Mouse (Mus musculus) heart, adult 2 months (tissue): ENCODE data around the gene Gm17521. TPM values are rescaled to one million over a fixed set of nuclear protein-coding genes. Genes with fewer than 3 reads are reported as not detected.
"Not testable (repeated sequence)": the region's sequence is repeated elsewhere in the genome, so short reads cannot be mapped to it uniquely, and the experiment has no call there.

ENCODE experiments used
- DNase-seq, 2 experiments: peaks; one replicate each; pipeline ENCODE4 v3.0.0; 2021
- H3K27ac ChIP-seq: fragments of 200-600 bp; 2 replicates; pipeline ENCODE4 v1.8.1; 2022
- H3K27me3 ChIP-seq: fragments of 200-500 bp; 2 replicates; pipeline ENCODE4 v1.6.1; 2012; ENCODE audit warnings: mild to moderate bottlenecking, low read length, inconsistent platforms, mixed read lengths; ENCODE audit not compliant: control insufficient read depth, insufficient read depth
- H3K36me3 ChIP-seq: fragments of 200-500 bp; 2 replicates; pipeline ENCODE4 v1.6.1; 2012; ENCODE audit warnings: low read length, inconsistent platforms; ENCODE audit not compliant: control insufficient read depth, insufficient read depth
- H3K4me1 ChIP-seq: fragments of 200-500 bp; 2 replicates; pipeline ENCODE4 v1.6.1; 2011; ENCODE audit warnings: low read length; ENCODE audit not compliant: control insufficient read depth, insufficient read depth
- H3K4me3 ChIP-seq: fragments of 200-600 bp; 2 replicates; pipeline ENCODE4 v1.8.1; 2022
- H3K79me2 ChIP-seq: fragments of 200-500 bp; replicated peaks from 2 replicates; pipeline ENCODE4 v1.6.1; 2012; ENCODE audit warnings: mild to moderate bottlenecking, inconsistent platforms, low read length, moderate library complexity, mixed read lengths; ENCODE audit not compliant: control insufficient read depth, insufficient read depth
- H3K9ac ChIP-seq: fragments of 200-500 bp; 2 replicates; pipeline ENCODE4 v1.6.1; 2012; ENCODE audit warnings: low read depth, mild to moderate bottlenecking, control low read depth, inconsistent platforms, low read length, mixed read lengths
- CTCF ChIP-seq: fragments of 200-600 bp; IDR thresholded peaks from 2 replicates; pipeline ENCODE4 v1.8.1; 2022; ENCODE audit warnings: antibody characterized with exemption, mild to moderate bottlenecking, moderate library complexity
- EP300 ChIP-seq: fragments of 200-500 bp; IDR thresholded peaks from 2 replicates; pipeline ENCODE4 v1.6.1; 2011; ENCODE audit warnings: low read depth, low read length, control low read depth; ENCODE audit not compliant: insufficient read depth
- POLR2A ChIP-seq: fragments of 200-500 bp; IDR thresholded peaks from 2 replicates; pipeline ENCODE4 v1.6.1; 2011; ENCODE audit warnings: mild to moderate bottlenecking, low read depth, low read length, control low read depth; ENCODE audit not compliant: insufficient read depth
- WGBS: fragments of 180-500 bp; shearing (Covaris S2); methylation state at CpG from one replicate; pipeline ENCODE4 v1.1.7; 2018; 5-methylcytosine and 5-hydroxymethylcytosine counted together
- intact Hi-C: fragments of 180-260 bp; cut with DNase I; formaldehyde crosslinking; loops from one replicate; pipeline ENCODE4 v1.15.1; 2025
- long read RNA-seq: library from polyadenylated mRNA; stranded (forward); transcript quantifications from one replicate; pipeline ENCODE4 v2.0.0, GENCODE M21; 2021
- polyA plus RNA-seq: library from polyadenylated mRNA; depleted of rRNA; stranded (reverse); fragments of >200 nt; gene quantifications from 2 replicates; pipeline ENCODE4 v1.2.3, GENCODE M21; 2012; rRNA removed
- total RNA-seq, 2 experiments: library from RNA; stranded (reverse); gene quantifications; 2 replicates each; pipeline ENCODE4 v1.2.3; 2021

Gm17521 gene
- total RNA-seq (not detected), polyA plus RNA-seq (not detected in 2 replicates)
- long read RNA-seq, result 0 reads

GRCm38 (mm10) chrX:123029569-123029968 lies at the start of gene Gm17521:
Gm17521 (minus strand) TSS chrX:123029669.
- H3K9ac ChIP-seq, H3K27me3 ChIP-seq, DNase-seq, H3K4me3 ChIP-seq, H3K79me2 ChIP-seq, H3K36me3 ChIP-seq, H3K27ac ChIP-seq, intact Hi-C loops, H3K4me1 ChIP-seq: not testable (repeated sequence)
- 58% methylated on average over 1 of the region's 1 CpGs for WGBS

- Histone ChIP-seq H3K27ac (no peak overlapping the region), H3K27me3 (no peaks in the 10 kb centered on the region), H3K4me1 (no peaks in the 10 kb centered on the region), H3K79me2 (no peaks in the 10 kb centered on the region), H3K4me3 (no peak overlapping the region), H3K9ac (no peak overlapping the region), H3K36me3 (no peaks in the 10 kb centered on the region)
- TF ChIP-seq EP300 (no peak), POLR2A (no peak), CTCF (no peak)
- DNase-seq, result no peak
- intact Hi-C loops, result no loop called here
Measured at GRCm38 (mm10) chrX:123043956-123044355, 14.5 kb upstream of the Gm17521 start.

- Histone ChIP-seq H3K27ac (no peak overlapping the region), H3K27me3 (no peaks in the 10 kb centered on the region), H3K9ac (no peak overlapping the region), H3K4me1 (no peaks in the 10 kb centered on the region), H3K79me2 (no peaks in the 10 kb centered on the region), H3K36me3 (no peaks in the 10 kb centered on the region), H3K4me3 (no peak overlapping the region)
- no peak for TF ChIP-seq EP300
- no peak for TF ChIP-seq CTCF
- TF ChIP-seq POLR2A, result no peak
- 61% methylated on average over 4 of the region's 4 CpGs for WGBS
- DNase-seq, result no peak
- intact Hi-C loops, result no loop called here
Measured at GRCm38 (mm10) chrX:123043516-123043915, 14.0 kb upstream of the Gm17521 start.

Other genes with a start within 250 kb of the Gm17521 start
- 1 to 10 TPM; 1.3 to 3.9 TPM for gene Cldn34c1, start 73.8 kb upstream of the Gm17521 start, total RNA-seq
- gene Cldn34c1, start 73.8 kb upstream of the Gm17521 start, polyA plus RNA-seq, result 3.4 and 5.2 TPM in 2 replicates
- not detected for gene Srsx, start 192.8 kb upstream of the Gm17521 start, total RNA-seq
- not detected in 2 replicates for gene Srsx, start 192.8 kb upstream of the Gm17521 start, polyA plus RNA-seq
- gene Gm17577, start 217.2 kb upstream of the Gm17521 start, total RNA-seq, result not detected
- not detected in 2 replicates for gene Gm17577, start 217.2 kb upstream of the Gm17521 start, polyA plus RNA-seq